Mouse (Mus musculus) CH12.LX (cell line): ENCODE results near the gene Srcap.

Source experiments
- CHD1 ChIP-seq: IDR thresholded peaks from 2 replicates; pipeline ENCODE4 v1.6.1; 2012; ENCODE audit warnings: low read depth, low read length, improper control_type of control experiment, inconsistent platforms
- CTCF ChIP-seq, 2 experiments: IDR thresholded peaks in 1 of 2; conservative IDR thresholded peaks in 1 of 2; 2 replicates each; pipeline ENCODE4 v1.5.1; 2011 to 2012; ENCODE audit warnings: low read depth in 2 of 2, low read length in 2 of 2, improper control_type of control experiment in 1 of 2, inconsistent platforms in 1 of 2, mild to moderate bottlenecking in 1 of 2, moderate library complexity in 1 of 2
- E2F4 ChIP-seq: IDR thresholded peaks from 2 replicates; pipeline ENCODE4 v1.6.1; 2011; ENCODE audit warnings: low read depth, low read length, improper control_type of control experiment; ENCODE audit not compliant: insufficient replicate concordance
- ETS1 ChIP-seq: conservative IDR thresholded peaks from 2 replicates; pipeline ENCODE4 v1.6.1; 2012; ENCODE audit warnings: low read depth, mild to moderate bottlenecking, inconsistent platforms, low read length, improper control_type of control experiment, moderate library complexity
- JUND ChIP-seq: conservative IDR thresholded peaks from 2 replicates; pipeline ENCODE4 v1.6.1; 2011; ENCODE audit warnings: low read depth, low read length, improper control_type of control experiment
- KAT2A ChIP-seq: IDR thresholded peaks from 2 replicates; pipeline ENCODE4 v1.6.1; 2012; ENCODE audit warnings: low read length, improper control_type of control experiment, inconsistent platforms; ENCODE audit not compliant: insufficient replicate concordance
- MEF2A ChIP-seq: IDR thresholded peaks from 2 replicates; pipeline ENCODE4 v1.6.1; 2014; ENCODE audit warnings: low read depth, mild to moderate bottlenecking, inconsistent platforms, low read length, improper control_type of control experiment, borderline replicate concordance
- MXI1 ChIP-seq: IDR thresholded peaks from 2 replicates; pipeline ENCODE4 v1.6.1; 2011; ENCODE audit warnings: mild to moderate bottlenecking, low read depth, low read length, improper control_type of control experiment
- NRF1 ChIP-seq: IDR thresholded peaks from 2 replicates; pipeline ENCODE4 v1.6.1; 2014; ENCODE audit warnings: low read depth, mild to moderate bottlenecking, inconsistent platforms, low read length, improper control_type of control experiment, moderate library complexity
- POLR2A ChIP-seq: IDR thresholded peaks from 2 replicates; pipeline ENCODE4 v1.6.1; 2011; ENCODE audit warnings: low read depth, mild to moderate bottlenecking, improper control_type of control experiment, low read length
- RAD21 ChIP-seq: IDR thresholded peaks from 2 replicates; pipeline ENCODE4 v1.6.1; 2011; ENCODE audit warnings: low read depth, mild to moderate bottlenecking, low read length, improper control_type of control experiment, moderate library complexity
- SMC3 ChIP-seq: IDR thresholded peaks from 2 replicates; pipeline ENCODE4 v1.6.1; 2011; ENCODE audit warnings: low read depth, low read length, improper control_type of control experiment
- ZMIZ1 ChIP-seq: IDR thresholded peaks from 2 replicates; pipeline ENCODE4 v1.6.1; 2012; ENCODE audit warnings: low read depth, mild to moderate bottlenecking, inconsistent platforms, low read length, improper control_type of control experiment

DNA sequence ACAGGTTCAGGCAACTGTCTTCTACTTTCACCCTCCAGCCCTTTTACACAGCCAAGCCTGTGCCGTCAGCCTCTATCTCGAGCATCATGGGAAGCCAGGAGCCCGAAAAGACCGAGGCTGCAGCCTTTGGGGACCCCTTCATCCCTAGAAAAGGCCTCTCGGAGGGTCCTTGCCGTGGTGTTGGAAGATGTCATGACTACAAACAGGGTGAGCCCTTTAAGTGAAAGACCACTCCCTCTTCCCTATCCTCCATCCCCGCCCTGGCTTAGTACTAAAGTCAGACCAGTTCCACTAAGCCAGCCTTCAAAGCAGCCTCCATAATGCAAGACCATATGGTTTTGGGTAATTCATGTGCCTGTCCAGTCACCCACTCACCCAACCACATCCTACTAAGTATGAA lies 39.7 kb upstream of the Srcap start:
- no peak for TF ChIP-seq NRF1
- TF ChIP-seq ZMIZ1 = no peak
- TF ChIP-seq ETS1 = no peak
- no peak for TF ChIP-seq CTCF (conservative IDR thresholded peaks at IDR 0.05 in 1 of 2, IDR thresholded peaks at IDR 0.05 in 1 of 2; ENCODE audit: low read depth in 2 of 2, low read length in 2 of 2)
- TF ChIP-seq JUND = no peak
- TF ChIP-seq MXI1 = no peak
- TF ChIP-seq POLR2A = no peak
- TF ChIP-seq E2F4 = no peak
- TF ChIP-seq MEF2A = no peak
- TF ChIP-seq CHD1 = no peak
- no peak for TF ChIP-seq SMC3
- TF ChIP-seq RAD21 = no peak
- TF ChIP-seq KAT2A = no peak
